Mouse (Mus musculus) CH12.LX (cell line): ENCODE measurements around the gene Glyctk.

Source experiments
- CTCF ChIP-seq, 2 experiments: IDR thresholded peaks in 1 of 2; conservative IDR thresholded peaks in 1 of 2; 2 replicates each; pipeline ENCODE4 v1.5.1; 2011 to 2012; ENCODE audit warnings: low read depth in 2 of 2, low read length in 2 of 2, improper control_type of control experiment in 1 of 2, inconsistent platforms in 1 of 2, mild to moderate bottlenecking in 1 of 2, moderate library complexity in 1 of 2
- ELF1 ChIP-seq: IDR thresholded peaks from 2 replicates; pipeline ENCODE4 v1.6.1; 2014; ENCODE audit warnings: low read depth, mild to moderate bottlenecking, inconsistent platforms, low read length, improper control_type of control experiment
- JUN ChIP-seq: IDR thresholded peaks from 2 replicates; pipeline ENCODE4 v1.6.1; 2011; ENCODE audit warnings: low read depth, mild to moderate bottlenecking, low read length, improper control_type of control experiment, moderate library complexity; ENCODE audit not compliant: insufficient read depth
- USF1 ChIP-seq: IDR thresholded peaks from 2 replicates; pipeline ENCODE4 v1.6.1; 2014; ENCODE audit warnings: low read depth, mild to moderate bottlenecking, inconsistent platforms, low read length, improper control_type of control experiment

DNA sequence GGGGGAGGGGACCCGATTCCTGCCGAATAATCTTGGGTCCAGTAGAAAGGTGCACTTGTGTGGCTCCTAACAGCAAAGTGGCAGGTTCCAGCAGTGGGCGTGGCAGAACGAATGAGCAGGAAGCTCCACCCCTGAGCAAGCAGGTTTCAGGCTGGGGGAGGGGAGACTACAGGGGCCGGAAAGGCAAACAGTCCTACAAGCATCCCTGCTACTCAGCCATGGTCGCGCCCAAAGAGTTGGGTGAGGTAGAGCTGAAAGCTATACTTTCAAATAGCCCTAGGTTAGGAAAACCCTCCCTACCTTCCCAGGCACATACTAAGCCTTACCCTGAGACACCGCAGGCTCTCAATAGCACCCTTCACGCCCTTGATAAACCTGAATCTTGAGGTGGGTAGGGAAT lies 51.7 kb downstream of the Glyctk start:
- TF ChIP-seq CTCF (conservative IDR thresholded peaks at IDR 0.05 in 1 of 2, IDR thresholded peaks at IDR 0.05 in 1 of 2; ENCODE audit: low read depth in 2 of 2, low read length in 2 of 2) (no peak), ELF1 (no peak), USF1 (no peak), JUN (no peak)
